Mouse (Mus musculus) thymus, adult 2 months (tissue): Measurements from ENCODE around the gene F13b. TPM values are rescaled to one million over a fixed set of nuclear protein-coding genes. Genes with fewer than 3 reads are reported as not detected.
A peak's percentile ranks its signal among the peaks of the same experiment; 100 is the strongest.

Experiments
- DNase-seq: peaks from one replicate; pipeline ENCODE4 v3.0.0; 2021
- H3K27ac ChIP-seq: fragments of 200-500 bp; 2 replicates; pipeline ENCODE4 v1.5.1; 2012; ENCODE audit warnings: low read length, control low read depth; ENCODE audit not compliant: control insufficient read depth, insufficient read depth
- H3K27me3 ChIP-seq: fragments of 200-500 bp; 2 replicates; pipeline ENCODE4 v1.6.1; 2012; ENCODE audit warnings: mild to moderate bottlenecking, low read length, moderate library complexity, mixed read lengths; ENCODE audit not compliant: control insufficient read depth, insufficient read depth
- H3K36me3 ChIP-seq: fragments of 200-500 bp; 2 replicates; pipeline ENCODE4 v1.6.1; 2012; ENCODE audit warnings: mild to moderate bottlenecking, low read length, moderate library complexity; ENCODE audit not compliant: control insufficient read depth, insufficient read depth
- H3K4me1 ChIP-seq: fragments of 200-500 bp; replicated peaks from 2 replicates; pipeline ENCODE4 v1.6.1; 2012; ENCODE audit warnings: low read length; ENCODE audit not compliant: control insufficient read depth, insufficient read depth
- H3K4me3 ChIP-seq: fragments of 200-500 bp; 2 replicates; pipeline ENCODE4 v1.5.1; 2012; ENCODE audit warnings: mild to moderate bottlenecking, low read length, control low read depth, moderate library complexity; ENCODE audit not compliant: control insufficient read depth, insufficient read depth
- CTCF ChIP-seq: fragments of 200-500 bp; IDR thresholded peaks from 2 replicates; pipeline ENCODE4 v1.5.1; 2012; ENCODE audit warnings: mild to moderate bottlenecking, control low read depth, low read length, moderate library complexity, borderline replicate concordance; ENCODE audit not compliant: control insufficient read depth, poor library complexity, insufficient read depth; ENCODE audit errors: extremely low read depth
- POLR2A ChIP-seq: fragments of 200-500 bp; IDR thresholded peaks from 2 replicates; pipeline ENCODE4 v1.6.1; 2012; ENCODE audit warnings: mild to moderate bottlenecking, low read length, control low read depth, moderate library complexity; ENCODE audit not compliant: control insufficient read depth, poor library complexity, insufficient read depth; ENCODE audit errors: extremely low read depth
- WGBS: fragments of 180-500 bp; shearing (Covaris S2); methylation state at CpG from one replicate; pipeline ENCODE4 v1.1.7; 2018; 5-methylcytosine and 5-hydroxymethylcytosine counted together
- polyA plus RNA-seq: library from polyadenylated mRNA; depleted of rRNA; stranded (reverse); fragments of >200 nt; gene quantifications from 2 replicates; pipeline ENCODE4 v1.2.3, GENCODE M21; 2012; rRNA removed

The F13b gene
- polyA plus RNA-seq, result 0.09 TPM in 1 of 2 replicates, not detected in the other

DNA sequence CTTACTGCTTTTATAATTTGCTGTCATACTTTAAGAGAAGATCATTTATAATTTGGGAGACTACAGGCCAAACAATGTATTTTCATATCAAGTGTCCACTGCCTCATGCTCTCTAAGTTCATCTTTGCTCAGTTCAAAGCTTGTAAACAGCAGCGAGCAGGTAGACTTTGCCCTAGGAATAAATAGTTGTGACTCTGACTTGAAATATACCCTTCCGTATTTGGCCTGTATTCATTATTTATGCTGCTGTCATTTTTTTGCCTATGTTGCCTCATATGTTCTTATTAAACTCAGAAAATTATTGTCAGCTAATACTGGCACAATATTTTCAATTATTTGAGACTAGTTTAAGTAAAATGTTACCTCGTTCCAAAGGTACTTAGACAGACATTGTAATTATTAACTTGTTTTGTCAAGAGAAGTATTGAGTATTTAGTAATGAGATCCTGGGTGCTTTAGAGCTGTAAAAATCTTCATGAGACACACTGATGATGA lies at the start of gene F13b:
F13b (plus strand) TSS at position 445 of the 495 bp plus-strand sequence.
- no peaks in the 10 kb centered on the region for H3K4me1 ChIP-seq
- H3K4me3 ChIP-seq, result no peak within 1 kb of the TSS
- no peak within 1 kb of the TSS for H3K27ac ChIP-seq
- no peaks in the 10 kb centered on the region for H3K27me3 ChIP-seq
- H3K36me3 ChIP-seq, result no peaks in the 10 kb centered on the region
- no peak for DNase-seq
- WGBS, result 93% methylated on average over 3 of the region's 3 CpGs
- TF ChIP-seq CTCF, result no peak
- no peak for TF ChIP-seq POLR2A

DNA sequence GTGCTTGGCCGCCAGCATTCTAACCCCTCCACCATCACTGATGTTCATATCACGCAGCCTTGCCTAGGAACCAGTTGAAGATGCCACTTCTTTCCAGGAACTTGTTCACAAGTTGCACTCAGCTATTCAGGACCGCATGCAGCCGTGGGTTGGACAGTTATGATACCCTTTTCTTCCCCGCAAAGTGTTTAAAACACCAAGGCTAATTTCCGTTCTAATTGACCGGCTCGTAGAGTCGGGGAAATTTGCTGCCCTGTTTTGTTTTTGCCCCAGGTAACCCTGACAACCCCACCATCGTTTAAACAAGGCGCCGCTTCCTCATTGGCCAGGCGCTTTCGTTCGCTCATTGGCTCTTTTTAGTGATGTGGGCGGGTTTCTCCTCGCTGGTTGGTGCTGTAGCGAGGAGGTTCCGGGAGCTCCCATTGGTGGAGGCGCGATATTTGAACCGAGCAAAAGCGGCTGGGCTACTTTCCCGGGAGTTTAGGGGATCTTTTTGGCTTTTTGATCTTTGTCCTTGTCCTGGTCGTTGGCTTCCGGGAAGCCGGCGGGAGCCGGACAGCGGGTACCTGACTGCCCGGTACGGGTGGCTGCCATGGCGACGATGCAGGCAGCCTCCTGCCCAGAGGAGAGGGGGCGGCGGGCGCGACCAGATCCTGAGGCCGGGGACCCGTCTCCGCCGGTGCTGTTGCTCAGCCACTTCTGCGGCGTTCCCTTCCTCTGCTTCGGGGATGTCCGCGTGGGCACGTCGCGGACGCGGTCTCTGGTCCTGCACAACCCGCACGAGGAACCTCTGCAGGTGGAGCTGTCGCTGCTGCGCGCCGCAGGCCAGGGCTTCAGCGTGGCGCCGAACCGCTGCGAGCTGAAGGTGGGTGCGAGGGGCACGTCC lies 46.9 kb upstream of the F13b start, which contains the start of gene Aspm:
Aspm (plus strand) TSS at position 433 of the 886 bp plus-strand sequence.
- no peak within 1 kb of the TSS for H3K27ac ChIP-seq

DNA sequence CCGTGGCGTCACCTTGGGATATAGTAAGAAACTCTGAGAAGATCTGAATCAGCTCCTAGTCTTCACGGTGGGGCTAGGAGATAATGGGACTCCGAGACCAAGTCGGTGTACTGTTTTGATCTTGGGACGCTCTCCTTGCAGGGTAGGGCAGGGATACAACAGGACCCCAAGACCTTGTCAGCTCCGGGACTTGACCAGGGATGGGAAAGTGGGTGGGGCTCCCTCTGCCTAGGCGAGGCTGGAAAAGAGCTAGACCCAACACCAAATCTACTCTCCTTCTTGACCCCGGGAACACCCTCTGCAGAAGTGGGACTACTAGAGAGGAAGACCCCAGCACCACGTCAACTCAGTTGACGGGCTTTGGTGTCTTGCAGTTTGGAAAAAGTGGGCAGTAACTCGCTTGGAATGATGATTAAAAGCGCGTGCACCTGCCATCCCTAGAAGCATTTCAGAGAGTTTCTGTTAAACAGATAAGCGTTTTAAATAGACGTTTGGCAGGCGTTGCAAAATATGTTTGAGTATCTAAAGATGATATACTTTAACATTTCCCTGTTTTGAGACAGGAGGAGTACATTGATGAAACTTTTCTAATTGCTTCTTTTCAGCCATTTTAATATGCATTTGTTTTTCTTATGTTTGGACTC lies 46.2 kb upstream of the F13b start:
- peaks cover 8% of the 10 kb centered on the region for H3K4me1 ChIP-seq
- DNase-seq, result no peak
- no peak overlapping the region for H3K27ac ChIP-seq
- peak overlapping the region; percentile 78 for H3K4me3 ChIP-seq
- peaks cover 12% of the 10 kb centered on the region for H3K36me3 ChIP-seq
- TF ChIP-seq CTCF (no peak), POLR2A (no peak)
- no peaks in the 10 kb centered on the region for H3K27me3 ChIP-seq
- WGBS, result 2% methylated on average over 17 of the region's 17 CpGs

More for the DNA sequence above, 46.9 kb upstream of the F13b start, which contains the start of gene Aspm:
- TF ChIP-seq POLR2A (0 out of 2 replicates have a peak, but pooled peaks have one; percentile 43), CTCF (no peak)
- Histone ChIP-seq H3K4me3 (peak within 1 kb of the TSS; percentile 78), H3K27me3 (no peaks in the 10 kb centered on the region), H3K36me3 (peaks cover 8% of the 10 kb centered on the region), H3K4me1 (peaks cover 8% of the 10 kb centered on the region)
- DNase-seq, result peak; percentile 91
- under 1% methylated on average over 65 of the region's 65 CpGs for WGBS

DNA sequence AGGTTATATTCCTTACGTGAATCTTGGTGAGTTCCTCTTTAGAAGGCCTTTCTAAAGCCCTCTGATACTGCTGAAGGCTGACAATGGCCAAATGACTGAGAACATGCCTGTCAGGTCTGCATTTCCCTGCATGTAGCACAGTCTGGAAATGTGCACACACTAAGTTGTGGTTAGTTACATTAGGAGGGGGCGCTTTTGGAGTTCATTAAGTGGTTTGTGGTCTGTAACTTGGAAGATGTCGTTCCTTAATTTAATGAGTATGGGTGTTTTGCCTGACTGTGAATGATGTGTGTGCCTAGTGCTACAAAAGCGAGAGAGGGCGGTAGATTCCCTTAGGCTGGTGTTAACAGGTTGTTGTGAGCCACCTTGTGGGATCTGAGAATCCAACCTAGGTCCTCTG lies 40.7 kb upstream of the F13b start:
- H3K27ac ChIP-seq, result no peak overlapping the region
- WGBS, result 28% methylated on average over 5 of the region's 5 CpGs
- H3K27me3 ChIP-seq, result no peaks in the 10 kb centered on the region
- no peak overlapping the region for H3K4me3 ChIP-seq
- TF ChIP-seq CTCF, result no peak
- TF ChIP-seq POLR2A, result no peak
- H3K36me3 ChIP-seq, result peaks cover 36% of the 10 kb centered on the region
- H3K4me1 ChIP-seq, result no peaks in the 10 kb centered on the region
- DNase-seq, result no peak

DNA sequence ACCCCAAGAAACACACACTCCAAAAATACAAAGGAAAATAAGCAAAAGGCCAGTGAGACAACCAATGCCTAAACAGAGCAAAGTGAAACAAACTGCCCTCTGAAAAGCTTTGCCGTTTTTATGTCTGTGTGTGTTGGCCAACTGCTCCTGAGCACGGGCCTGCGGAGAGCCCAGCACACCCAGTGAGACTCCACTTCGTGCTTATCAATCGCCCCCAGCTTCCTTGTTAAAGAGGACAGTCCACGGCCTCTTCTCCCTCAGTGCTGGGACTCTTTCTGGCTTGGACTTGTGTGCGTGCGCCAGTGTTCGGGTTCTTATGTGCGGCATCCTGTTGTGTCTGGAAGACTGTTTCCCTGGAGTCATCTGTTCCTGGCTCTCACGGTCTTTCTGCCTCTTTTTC lies 35.6 kb upstream of the F13b start:
- no peaks in the 10 kb centered on the region for H3K27me3 ChIP-seq
- peaks cover 52% of the 10 kb centered on the region for H3K36me3 ChIP-seq
- no peaks in the 10 kb centered on the region for H3K4me1 ChIP-seq
- WGBS, result 97% methylated on average over 11 of the region's 11 CpGs
- TF ChIP-seq CTCF (no peak), POLR2A (no peak)
- DNase-seq, result no peak
- H3K4me3 ChIP-seq, result no peak overlapping the region
- no peak overlapping the region for H3K27ac ChIP-seq

DNA sequence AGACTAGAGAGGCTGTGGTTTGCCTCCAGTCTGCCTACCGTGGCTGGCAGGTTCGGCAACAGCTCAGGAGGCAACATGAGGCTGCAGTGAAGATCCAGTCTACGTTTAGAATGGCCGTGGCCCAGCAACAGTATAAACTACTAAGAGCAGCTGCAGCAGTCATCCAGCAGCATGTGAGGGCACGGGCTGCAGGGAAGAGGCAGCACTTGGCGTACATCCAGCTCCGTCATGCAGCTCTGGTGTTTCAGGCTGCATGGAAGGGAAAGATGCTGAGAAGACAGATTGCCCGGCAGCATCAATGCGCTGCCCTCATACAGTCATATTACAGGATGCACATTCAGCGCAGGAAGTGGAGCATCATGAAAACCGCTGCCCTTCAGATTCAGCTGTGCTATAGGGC lies 22.6 kb upstream of the F13b start:
- H3K36me3 ChIP-seq, result peaks cover 75% of the 10 kb centered on the region

More for the DNA sequence above, 22.6 kb upstream of the F13b start:
- H3K4me3 ChIP-seq, result no peak overlapping the region
- no peak for TF ChIP-seq POLR2A
- no peak for TF ChIP-seq CTCF
- no peak overlapping the region for H3K27ac ChIP-seq
- 95% methylated on average over 11 of the region's 11 CpGs for WGBS
- H3K27me3 ChIP-seq, result no peaks in the 10 kb centered on the region
- no peaks in the 10 kb centered on the region for H3K4me1 ChIP-seq
- DNase-seq, result no peak
